Mouse (Mus musculus) liver, embryonic 11.5 days (tissue): ENCODE results near the gene Xpnpep3. TPM values are rescaled to one million over a fixed set of nuclear protein-coding genes. Genes with fewer than 3 reads are reported as not detected.
"Not testable (repeated sequence)": the region's sequence is repeated elsewhere in the genome, so short reads cannot be mapped to it uniquely, and the experiment has no call there.

Experiments
- ATAC-seq: fragments of 200-750 bp; cut with Nextera tagmentation; replicated peaks from 2 replicates; pipeline ENCODE4 v1.8.0; 2017; ENCODE audit warnings: moderate number of reproducible peaks, mild to moderate bottlenecking, moderate TSS enrichment, moderate library complexity; ENCODE audit not compliant: low FRiP score
- DNase-seq: peaks from one replicate; pipeline ENCODE4 v3.0.0-alpha.2; 2017; ENCODE audit warnings: low spot score
- H3K27ac ChIP-seq: fragments of 300-500 bp; sonication (generic); 2 replicates; pipeline ENCODE4 v1.5.1; 2014; ENCODE audit warnings: mild to moderate bottlenecking, low read depth, low read length, control low read depth
- H3K27me3 ChIP-seq: fragments of 300-500 bp; sonication (generic); replicated peaks from 2 replicates; pipeline ENCODE4 v1.6.1; 2014; ENCODE audit warnings: low read length, mixed read lengths; ENCODE audit not compliant: control insufficient read depth, insufficient read depth
- H3K36me3 ChIP-seq: fragments of 300-500 bp; sonication (generic); 2 replicates; pipeline ENCODE4 v1.6.1; 2014; ENCODE audit warnings: mild to moderate bottlenecking, low read length, moderate library complexity, mixed read lengths; ENCODE audit not compliant: control insufficient read depth, insufficient read depth
- H3K4me1 ChIP-seq: fragments of 300-500 bp; sonication (generic); replicated peaks from 2 replicates; pipeline ENCODE4 v1.6.1; 2014; ENCODE audit warnings: low read length, mixed read lengths; ENCODE audit not compliant: control insufficient read depth, insufficient read depth
- H3K4me2 ChIP-seq: fragments of 300-500 bp; sonication (generic); 2 replicates; pipeline ENCODE4 v1.6.1; 2014; ENCODE audit warnings: mild to moderate bottlenecking, control low read depth, moderate library complexity
- H3K4me3 ChIP-seq: fragments of 300-500 bp; sonication (generic); 2 replicates; pipeline ENCODE4 v1.5.1; 2014; ENCODE audit warnings: low read depth, low read length, control low read depth
- H3K9ac ChIP-seq: fragments of 300-500 bp; sonication (generic); 2 replicates; pipeline ENCODE4 v1.6.1; 2014; ENCODE audit warnings: low read depth, low read length, control low read depth
- H3K9me3 ChIP-seq: fragments of 300-500 bp; sonication (generic); 2 replicates; pipeline ENCODE4 v1.6.1; 2016; ENCODE audit warnings: low read length, inconsistent platforms, mixed read lengths; ENCODE audit not compliant: control insufficient read depth
- WGBS: fragments of 180-500 bp; shearing (Covaris S2); extraction: QIAGEN DNeasy Blood & Tissue Kit; methylation state at CpG from one replicate; pipeline ENCODE4 v1.1.7; 2014; 5-methylcytosine and 5-hydroxymethylcytosine counted together
- polyA plus RNA-seq: library from polyadenylated mRNA; unstranded; fragments of >200 nt; fragmentation: Nextera tagmentation; extraction: Ambion mirVana; gene quantifications from 2 replicates; pipeline ENCODE4 v1.2.1, GENCODE M21; 2014

Gene Xpnpep3
- polyA plus RNA-seq, 1 experiment from 2014 or later, result 13.1 TPM

DNA sequence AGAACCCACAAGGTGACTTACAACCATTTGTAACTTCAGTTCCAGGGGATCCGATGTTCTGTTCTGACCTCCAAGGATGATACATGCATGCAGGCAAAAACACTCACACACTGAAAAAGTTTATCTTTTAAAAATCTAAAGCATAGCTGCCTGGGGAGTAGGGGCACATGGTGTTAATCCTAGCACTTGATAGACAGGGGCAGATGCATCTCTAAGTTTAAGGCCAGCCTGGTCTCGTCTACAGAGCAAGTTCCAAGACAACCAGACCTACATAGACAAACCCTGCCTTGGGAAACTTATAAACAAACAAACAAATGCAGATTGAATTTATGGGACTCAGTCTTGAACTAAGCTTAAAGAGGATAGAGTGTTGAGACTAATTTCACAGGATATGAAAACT, 21.1 kb upstream of the Xpnpep3 start:
- Histone ChIP-seq H3K9ac (no peak overlapping the region), H3K27me3 (no peaks in the 10 kb centered on the region), H3K9me3 (no peaks in the 10 kb centered on the region), H3K4me1 (no peaks in the 10 kb centered on the region), H3K4me3 (no peak overlapping the region), H3K36me3 (peaks cover 23% of the 10 kb centered on the region), H3K4me2 (no peak overlapping the region), H3K27ac (no peak overlapping the region)
- ATAC-seq, result no peak
- no peak for DNase-seq
- 85% methylated on average over 2 of the region's 2 CpGs for WGBS

DNA sequence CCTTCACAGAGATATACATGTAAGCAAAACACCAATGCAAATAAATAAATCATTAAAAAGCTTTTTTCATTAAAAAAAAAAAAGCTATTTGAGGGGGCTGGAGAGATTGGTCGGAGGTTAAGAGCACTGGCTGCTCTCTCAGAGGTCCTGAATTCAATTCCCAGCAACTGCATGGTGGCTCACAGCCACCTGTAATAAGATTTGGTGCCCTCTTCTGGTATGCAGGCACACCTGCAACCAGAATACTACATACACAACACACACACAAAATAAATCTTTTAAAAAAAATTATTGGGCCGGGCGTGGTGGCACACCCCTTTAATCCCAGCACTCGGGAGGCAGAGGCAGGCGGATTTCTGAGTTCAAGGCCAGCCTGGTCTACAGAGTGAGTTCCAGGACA, 13.6 kb upstream of the Xpnpep3 start:
- no peak overlapping the region for H3K9ac ChIP-seq
- DNase-seq (no peak), ATAC-seq (no peak)
- H3K27me3 ChIP-seq, result no peaks in the 10 kb centered on the region
- no peak overlapping the region for H3K4me2 ChIP-seq
- peaks cover 41% of the 10 kb centered on the region for H3K36me3 ChIP-seq
- H3K27ac ChIP-seq, result no peak overlapping the region
- H3K4me1 ChIP-seq, result no peaks in the 10 kb centered on the region
- H3K9me3 ChIP-seq, result no peaks in the 10 kb centered on the region
- WGBS, result 85% methylated on average over 5 of the region's 5 CpGs
- H3K4me3 ChIP-seq, result no peak overlapping the region

DNA sequence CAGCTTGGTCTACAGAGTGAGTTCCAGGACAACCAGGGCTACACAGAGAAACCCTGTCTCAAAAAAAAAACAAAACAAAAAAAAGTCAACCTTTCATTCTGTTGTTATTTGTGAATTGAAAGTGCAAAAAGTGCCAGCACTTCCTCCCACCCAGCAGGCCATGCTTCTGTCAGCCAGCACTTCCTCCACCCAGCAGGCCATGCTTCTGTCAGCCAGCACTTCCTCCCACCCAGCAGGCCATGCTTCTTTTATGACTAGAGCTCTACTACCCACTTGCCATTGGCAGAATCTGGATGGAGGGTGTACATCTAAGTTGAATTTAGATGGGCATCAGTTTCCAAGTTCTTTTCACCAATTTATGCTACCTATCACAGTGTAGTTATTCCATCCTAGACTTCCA, 6.9 kb upstream of the Xpnpep3 start:
- no peaks in the 10 kb centered on the region for H3K27me3 ChIP-seq
- H3K27ac ChIP-seq, result no peak overlapping the region
- no peak for DNase-seq
- no peak overlapping the region for H3K4me2 ChIP-seq
- H3K4me1 ChIP-seq, result peaks cover 3% of the 10 kb centered on the region; the same call in 1 of the 2 replicates
- no peak overlapping the region for H3K4me3 ChIP-seq
- no peaks in the 10 kb centered on the region for H3K9me3 ChIP-seq
- no peak for ATAC-seq
- H3K9ac ChIP-seq, result no peak overlapping the region
- H3K36me3 ChIP-seq, result peaks cover 18% of the 10 kb centered on the region

DNA sequence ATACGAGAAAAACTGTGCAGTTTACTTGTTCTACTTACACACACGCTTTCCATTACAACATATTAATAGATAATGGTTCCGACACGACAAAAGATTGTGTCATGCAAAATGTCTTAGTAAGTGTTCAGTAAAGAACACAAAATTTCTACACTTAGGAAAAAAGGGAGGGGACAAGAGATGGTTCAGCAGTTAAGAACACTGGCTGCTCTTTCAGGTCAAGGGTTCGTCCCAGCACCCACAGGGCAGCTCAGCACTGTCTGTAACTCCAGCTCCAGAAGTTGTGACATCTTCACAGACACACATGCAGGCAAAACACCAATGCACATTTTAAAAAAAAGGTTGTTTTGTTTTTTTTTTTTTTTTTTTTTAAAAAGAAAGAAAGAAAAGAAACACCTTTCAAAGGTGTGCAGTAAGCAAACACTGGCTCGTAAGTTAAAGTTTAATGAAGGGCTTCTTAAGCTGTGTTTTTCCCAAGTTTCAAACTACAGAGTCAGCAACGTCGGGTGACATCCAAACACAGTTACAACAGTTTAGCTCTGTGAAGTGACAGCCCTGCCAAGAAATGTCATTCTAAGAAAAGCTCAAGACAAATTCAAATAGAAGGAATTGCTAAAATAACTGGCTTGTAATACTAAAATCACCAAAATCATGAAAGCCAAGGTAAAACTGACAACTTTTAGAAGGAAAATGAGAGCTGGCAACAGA, 5.6 kb upstream of the Xpnpep3 start:
- WGBS, result 84% methylated on average over 8 of the region's 8 CpGs
- Histone ChIP-seq H3K4me3 (no peak overlapping the region), H3K27me3 (no peaks in the 10 kb centered on the region), H3K4me1 (peaks cover 3% of the 10 kb centered on the region; the same call in 1 of the 2 replicates), H3K9me3 (no peaks in the 10 kb centered on the region), H3K36me3 (peaks cover 10% of the 10 kb centered on the region; the same call in 1 of the 2 replicates), H3K27ac (no peak overlapping the region), H3K9ac (no peak overlapping the region), H3K4me2 (no peak overlapping the region)
- ATAC-seq (no peak), DNase-seq (no peak)

DNA sequence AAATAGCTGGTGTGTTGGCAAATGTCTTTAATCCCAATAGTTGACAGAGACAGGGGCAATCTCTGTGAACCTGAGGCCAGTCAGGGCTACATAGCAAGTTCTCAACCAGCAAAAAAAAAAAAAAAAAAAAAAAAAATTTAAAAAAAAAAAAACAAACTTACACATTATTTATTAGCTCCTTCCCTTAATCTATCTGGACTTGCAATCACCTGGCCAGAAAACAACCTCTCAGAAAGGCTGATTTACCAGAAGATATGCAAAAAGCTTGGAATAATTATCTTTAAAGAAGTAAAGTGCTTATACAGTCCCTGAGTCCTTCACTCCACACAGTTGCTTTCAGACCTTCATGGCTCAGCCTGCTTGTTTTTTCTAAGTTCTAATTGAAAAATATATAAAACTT, 1.7 kb upstream of the Xpnpep3 start:
- H3K4me1 ChIP-seq, result peaks cover 12% of the 10 kb centered on the region; the same call in 1 of the 2 replicates
- no peaks in the 10 kb centered on the region for H3K9me3 ChIP-seq
- H3K4me3 ChIP-seq, result peak overlapping the region; percentile 75
- ATAC-seq, result no peak
- no peak overlapping the region for H3K27ac ChIP-seq
- no peaks in the 10 kb centered on the region for H3K27me3 ChIP-seq
- peak overlapping the region; percentile 85 for H3K9ac ChIP-seq
- no peak for DNase-seq
- H3K36me3 ChIP-seq, result no peaks in the 10 kb centered on the region
- H3K4me2 ChIP-seq, result peak overlapping the region; percentile 86

DNA sequence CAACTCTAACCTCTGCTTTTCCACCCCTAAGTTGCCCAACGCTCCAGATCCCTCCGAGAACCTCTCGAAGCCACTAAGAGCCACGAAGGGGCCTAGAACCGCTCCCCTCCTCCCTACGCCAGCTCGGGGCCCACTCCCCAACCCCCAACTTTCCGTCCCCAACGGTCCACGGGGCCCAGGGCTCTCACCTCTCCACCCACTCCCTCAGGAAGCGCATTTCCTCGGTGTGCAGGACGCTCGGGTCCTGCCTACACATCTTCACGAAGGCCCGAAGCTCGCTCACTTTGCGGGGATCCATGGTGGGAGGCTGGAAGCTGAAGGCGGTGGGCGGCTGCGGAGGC, 671 bp upstream of the Xpnpep3 start:
- no peaks in the 10 kb centered on the region for H3K36me3 ChIP-seq
- ATAC-seq, result no peak; the same call in 1 of the 2 replicates
- peak overlapping the region; percentile 73 for H3K27ac ChIP-seq
- no peaks in the 10 kb centered on the region for H3K27me3 ChIP-seq
- peak overlapping the region; percentile 75 for H3K4me3 ChIP-seq
- H3K9ac ChIP-seq, result peak overlapping the region; percentile 85
- H3K9me3 ChIP-seq, result no peaks in the 10 kb centered on the region
- peaks cover 12% of the 10 kb centered on the region; the same call in 1 of the 2 replicates for H3K4me1 ChIP-seq
- peak overlapping the region; percentile 86 for H3K4me2 ChIP-seq
- no peak for DNase-seq
- 0% methylated on average over 21 of the region's 21 CpGs for WGBS

DNA sequence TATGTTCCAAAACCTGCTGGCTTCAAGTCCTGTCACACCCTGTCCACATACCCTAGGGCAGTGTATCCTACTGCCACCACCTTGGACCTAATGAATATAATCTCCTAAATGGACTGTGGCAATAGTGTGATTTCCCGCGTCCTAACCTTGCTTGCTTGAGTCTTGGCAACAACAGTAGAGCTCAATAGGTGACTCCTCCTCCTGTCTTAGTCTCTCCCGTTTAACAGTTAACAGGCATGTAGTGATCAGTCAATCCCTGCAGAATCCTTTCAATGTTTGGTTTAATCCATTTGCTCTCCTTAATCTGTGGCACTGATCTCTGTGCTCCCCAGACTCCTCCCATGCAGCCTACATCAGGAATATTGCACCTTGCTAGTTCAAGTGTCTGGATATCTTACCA, 5.1 kb downstream of the Xpnpep3 start:
- Histone ChIP-seq H3K27me3 (no peaks in the 10 kb centered on the region), H3K27ac (no peak overlapping the region), H3K36me3 (no peaks in the 10 kb centered on the region), H3K4me1 (peaks cover 9% of the 10 kb centered on the region; the same call in 1 of the 2 replicates), H3K4me3 (no peak overlapping the region), H3K4me2 (no peak overlapping the region), H3K9ac (no peak overlapping the region), H3K9me3 (no peaks in the 10 kb centered on the region)
- DNase-seq, result no peak
- ATAC-seq, result no peak
- 89% methylated on average over 3 of the region's 3 CpGs for WGBS

DNA sequence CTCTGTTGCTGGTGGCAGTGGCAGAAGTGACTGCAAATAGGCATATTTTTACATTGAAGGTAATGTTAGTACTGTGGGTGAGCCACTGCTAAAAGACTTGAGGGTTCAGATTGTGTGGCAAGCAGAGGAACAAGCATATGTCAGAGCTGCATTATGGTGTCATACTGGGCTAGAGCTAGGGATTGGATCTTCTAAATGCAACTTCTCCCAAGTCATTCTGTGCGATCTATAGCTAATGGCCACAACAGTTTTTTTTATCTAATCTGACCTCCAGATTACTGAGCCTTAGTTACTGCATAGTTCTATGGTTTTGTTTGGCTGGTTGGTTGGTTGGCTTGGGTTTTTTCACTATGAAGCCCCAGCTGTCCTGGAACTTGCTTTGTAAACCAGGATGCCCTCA, 8.3 kb downstream of the Xpnpep3 start, which contains the start of gene Dnajb7:
Gene Dnajb7, minus strand, starts transcription at position 101 of the 400 bp plus-strand sequence.
- no peaks in the 10 kb centered on the region for H3K4me1 ChIP-seq
- no peak for ATAC-seq
- 88% methylated on average over 1 of the region's 1 CpGs for WGBS

DNA sequence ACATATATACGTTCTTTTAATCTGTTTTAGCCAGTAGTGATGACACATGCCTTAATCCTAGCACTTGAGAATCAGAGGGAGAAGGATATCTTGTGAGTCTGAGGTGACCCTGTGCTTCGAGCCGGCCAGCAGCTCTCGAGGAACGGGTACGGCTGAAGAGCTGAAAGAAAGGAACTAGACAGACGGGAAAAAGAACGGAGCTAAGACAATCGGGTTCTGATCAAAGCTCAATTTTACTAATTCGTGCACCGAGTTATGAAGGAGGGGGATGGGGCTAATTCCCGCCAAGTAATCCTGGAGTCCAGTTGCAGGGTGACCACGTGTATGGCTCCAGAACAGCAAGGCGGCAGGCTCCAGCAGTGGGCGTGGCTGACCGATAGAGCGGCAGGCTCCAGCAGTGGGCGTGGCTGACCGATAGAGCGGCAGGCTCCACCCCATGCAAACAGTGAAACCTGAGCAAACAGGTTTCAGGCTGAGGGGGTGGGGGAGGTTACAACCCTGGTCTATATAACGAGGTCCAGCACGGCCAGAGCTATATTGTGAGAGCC, 16.9 kb downstream of the Xpnpep3 start:
- not testable (repeated sequence) for H3K4me3 ChIP-seq, H3K9me3 ChIP-seq, H3K27me3 ChIP-seq, H3K4me1 ChIP-seq, H3K36me3 ChIP-seq
- Histone ChIP-seq H3K9ac (peak overlapping the region; percentile 20), H3K4me2 (peak overlapping the region; percentile 49), H3K27ac (peak overlapping the region; percentile 43; the same call in 1 of the 2 replicates)
- 12% methylated on average over 22 of the region's 22 CpGs for WGBS
- DNase-seq (peak; percentile 69), ATAC-seq (peak; percentile 87)

More for the DNA sequence above, 8.3 kb downstream of the Xpnpep3 start, which contains the start of gene Dnajb7:
- Histone ChIP-seq H3K4me3 (no peak within 1 kb of the TSS), H3K9ac (no peak within 1 kb of the TSS), H3K27me3 (no peaks in the 10 kb centered on the region), H3K9me3 (no peaks in the 10 kb centered on the region), H3K36me3 (no peaks in the 10 kb centered on the region), H3K4me2 (no peak within 1 kb of the TSS), H3K27ac (no peak within 1 kb of the TSS)
- no peak for DNase-seq
